Mouse (Mus musculus): ENCODE results near the gene Zpld1.

DNA sequence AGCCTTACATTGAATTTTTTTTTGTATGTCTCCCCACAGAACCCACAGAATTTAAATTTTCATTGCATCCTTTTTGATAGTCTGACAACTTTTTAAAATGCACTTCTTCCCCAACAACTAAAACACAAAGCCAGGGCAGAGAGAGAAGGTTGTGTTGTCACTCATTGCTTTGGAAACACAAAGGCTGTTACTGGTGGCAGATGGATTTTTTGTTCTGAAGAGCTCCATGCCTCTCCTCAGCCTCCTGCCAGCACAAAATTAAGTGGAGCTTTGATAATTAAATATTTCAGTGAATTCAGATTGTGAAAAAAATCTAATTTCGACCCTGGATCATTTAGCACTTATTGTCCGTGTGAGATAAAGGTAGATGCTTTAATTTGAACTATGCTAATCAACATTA lies 107.4 kb downstream of the Zpld1 start:
- TF ChIP-seq CTCF (IDR thresholded peaks at IDR 0.05; ENCODE audit: borderline replicate concordance, insufficient read depth, low read length) = no peak
- TF ChIP-seq POLR2A (IDR thresholded peaks at IDR 0.05; ENCODE audit: low read depth, low read length) = no peak
